Mouse (Mus musculus): Measurements from ENCODE around the gene Rassf2.

DNA sequence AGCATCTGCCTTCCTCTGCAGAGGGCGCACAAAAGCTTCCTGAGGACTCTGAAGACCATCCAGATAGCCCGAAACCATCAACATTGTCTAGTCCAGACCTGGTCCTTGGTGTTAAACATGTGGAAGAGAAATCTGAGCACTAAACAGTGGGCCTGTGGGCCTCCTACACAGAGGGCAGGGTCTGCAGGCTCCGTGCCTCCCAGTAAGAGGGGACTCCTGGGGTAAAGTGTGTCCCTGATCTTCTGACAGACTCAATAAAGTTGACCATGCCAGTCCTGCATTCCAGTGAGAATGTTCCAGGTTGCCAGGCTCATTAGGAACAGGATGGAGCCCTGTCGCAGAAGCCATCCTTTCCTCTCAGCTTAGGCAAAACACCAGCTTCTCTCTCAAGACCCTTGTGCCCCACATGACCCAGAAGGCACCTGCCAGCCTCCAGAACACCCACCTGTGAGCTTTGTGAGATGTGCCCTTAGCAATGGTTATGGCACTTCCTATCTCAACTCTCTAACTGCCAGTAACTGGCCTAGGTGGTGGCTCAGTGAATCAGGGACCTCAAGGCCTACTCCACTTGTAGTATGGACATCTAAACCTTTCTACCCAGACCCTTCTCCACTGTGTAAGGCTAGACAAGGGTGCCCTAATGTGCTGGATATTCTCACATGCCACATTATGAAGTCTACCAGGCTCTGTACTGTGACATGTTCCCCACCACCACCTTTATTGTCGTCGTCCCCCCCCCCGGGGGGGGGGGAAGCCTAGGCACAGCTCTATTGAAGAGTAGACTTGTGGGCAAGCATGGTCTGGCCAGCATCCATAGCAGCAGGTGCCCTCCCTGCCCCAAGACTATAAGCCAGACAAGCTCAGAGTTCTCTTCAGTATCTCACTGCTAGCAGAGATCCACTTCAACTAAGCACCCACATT lies 73.5 kb downstream of the Rassf2 start:
- TF ChIP-seq GATA1 (IDR thresholded peaks at IDR 0.05; ENCODE audit: borderline replicate concordance, low read length) = no peak
- TF ChIP-seq FLI1 (IDR thresholded peaks at IDR 0.05; ENCODE audit: low read length) = no peak

Data from megakaryocyte, embryonic 14.5 days (primary cell).